Mouse (Mus musculus): ENCODE measurements around the gene Rsad2. TPM values are rescaled to one million over a fixed set of nuclear protein-coding genes. Genes with fewer than 3 reads are reported as not detected.
"Not testable (repeated sequence)": the region's sequence is repeated elsewhere in the genome, so short reads cannot be mapped to it uniquely, and the experiment has no call there.

The Rsad2 gene
- polyA plus RNA-seq, 1 experiment from 2014 or later: 0.60 TPM

- H3K9me3 ChIP-seq: no peaks in the 10 kb centered on the region
- H3K27me3 ChIP-seq (ENCODE audit: insufficient read depth, poor library complexity, severe bottlenecking): no peaks in the 10 kb centered on the region
- H3K4me1 ChIP-seq: no peaks in the 10 kb centered on the region
- H3K36me3 ChIP-seq: no peaks in the 10 kb centered on the region
- DNase-seq (ENCODE audit: low spot score): no peak
- 82% methylated on average over 4 of the region's 4 CpGs for WGBS
- no peak overlapping the region for H3K4me3 ChIP-seq
- H3K27ac ChIP-seq: no peak overlapping the region
These were observed 19.9 kb downstream of the Rsad2 start for GRCm38 (mm10) chr12:26436334-26436733.

GRCm38 (mm10) chr12:26428771-26429170 lies 27.5 kb downstream of the Rsad2 start:
- H3K4me1 ChIP-seq; H3K36me3 ChIP-seq; H3K4me3 ChIP-seq; H3K27ac ChIP-seq; H3K27me3 ChIP-seq (ENCODE audit: insufficient read depth, poor library complexity, severe bottlenecking); H3K9me3 ChIP-seq; DNase-seq (ENCODE audit: low spot score): not testable (repeated sequence)
- WGBS: 75% methylated on average over 2 of the region's 2 CpGs

DNA sequence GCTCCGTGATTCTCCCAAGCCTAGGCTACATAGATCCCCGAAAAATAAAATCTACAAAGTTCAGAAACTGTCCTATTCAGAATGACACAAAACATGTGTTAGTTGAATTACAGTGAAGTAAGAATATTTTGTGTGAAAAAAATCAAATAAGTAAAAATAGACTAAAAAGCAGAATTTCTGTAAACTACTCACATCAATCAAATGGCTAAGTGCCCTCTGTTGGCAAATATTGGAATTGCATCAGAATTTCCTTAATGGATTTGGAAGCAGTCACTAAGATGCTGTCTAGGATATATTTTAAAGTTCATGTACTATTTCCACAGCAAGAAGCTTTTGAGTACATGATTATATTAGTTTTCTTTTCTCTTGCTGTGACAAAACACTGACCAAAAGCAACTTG lies 31.4 kb downstream of the Rsad2 start:
- Histone ChIP-seq H3K4me3 (no peak overlapping the region), H3K27ac (no peak overlapping the region), H3K36me3 (no peaks in the 10 kb centered on the region), H3K9me3 (no peaks in the 10 kb centered on the region), H3K27me3 (ENCODE audit: insufficient read depth, poor library complexity, severe bottlenecking) (no peaks in the 10 kb centered on the region), H3K4me1 (no peaks in the 10 kb centered on the region)
- DNase-seq (ENCODE audit: low spot score): no peak
- 86% methylated on average over 2 of the region's 2 CpGs for WGBS

DNA sequence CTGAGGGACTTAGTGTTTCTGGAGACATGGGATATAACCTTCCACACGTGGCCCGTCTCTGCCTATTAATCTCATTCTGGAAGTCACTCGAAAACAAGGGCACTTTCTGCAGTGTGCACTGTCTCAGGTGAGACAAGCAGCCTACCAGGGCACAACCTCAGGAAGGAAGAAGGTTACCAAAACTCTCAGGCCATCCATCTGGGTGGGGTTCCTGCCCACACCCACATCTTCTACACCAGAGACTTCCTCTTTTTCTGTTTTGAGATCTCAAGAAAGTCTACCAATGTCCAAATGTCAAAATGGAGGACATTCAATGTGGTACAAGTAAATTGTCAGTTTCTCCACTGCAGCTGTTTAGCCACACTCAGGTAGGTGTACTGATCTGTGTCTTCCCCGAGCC lies 37.9 kb downstream of the Rsad2 start:
- no peak overlapping the region for H3K4me3 ChIP-seq
- H3K27me3 ChIP-seq (ENCODE audit: insufficient read depth, poor library complexity, severe bottlenecking): no peaks in the 10 kb centered on the region; the same call in 1 of the 2 replicates
- no peaks in the 10 kb centered on the region for H3K9me3 ChIP-seq
- no peak for DNase-seq (ENCODE audit: low spot score)
- peaks cover 13% of the 10 kb centered on the region for H3K4me1 ChIP-seq
- H3K27ac ChIP-seq: no peak overlapping the region
- no peaks in the 10 kb centered on the region for H3K36me3 ChIP-seq
- WGBS: 75% methylated on average over 4 of the region's 4 CpGs

- 66% methylated on average over 7 of the region's 7 CpGs for WGBS
- Histone ChIP-seq H3K36me3 (no peaks in the 10 kb centered on the region), H3K4me1 (peaks cover 28% of the 10 kb centered on the region), H3K9me3 (no peaks in the 10 kb centered on the region), H3K27ac (no peak overlapping the region), H3K4me3 (no peak overlapping the region), H3K27me3 (ENCODE audit: insufficient read depth, poor library complexity, severe bottlenecking) (no peaks in the 10 kb centered on the region; the same call in 1 of the 2 replicates)
- no peak for DNase-seq (ENCODE audit: low spot score)
These were observed 39.5 kb downstream of the Rsad2 start for GRCm38 (mm10) chr12:26416636-26417295.

DNA sequence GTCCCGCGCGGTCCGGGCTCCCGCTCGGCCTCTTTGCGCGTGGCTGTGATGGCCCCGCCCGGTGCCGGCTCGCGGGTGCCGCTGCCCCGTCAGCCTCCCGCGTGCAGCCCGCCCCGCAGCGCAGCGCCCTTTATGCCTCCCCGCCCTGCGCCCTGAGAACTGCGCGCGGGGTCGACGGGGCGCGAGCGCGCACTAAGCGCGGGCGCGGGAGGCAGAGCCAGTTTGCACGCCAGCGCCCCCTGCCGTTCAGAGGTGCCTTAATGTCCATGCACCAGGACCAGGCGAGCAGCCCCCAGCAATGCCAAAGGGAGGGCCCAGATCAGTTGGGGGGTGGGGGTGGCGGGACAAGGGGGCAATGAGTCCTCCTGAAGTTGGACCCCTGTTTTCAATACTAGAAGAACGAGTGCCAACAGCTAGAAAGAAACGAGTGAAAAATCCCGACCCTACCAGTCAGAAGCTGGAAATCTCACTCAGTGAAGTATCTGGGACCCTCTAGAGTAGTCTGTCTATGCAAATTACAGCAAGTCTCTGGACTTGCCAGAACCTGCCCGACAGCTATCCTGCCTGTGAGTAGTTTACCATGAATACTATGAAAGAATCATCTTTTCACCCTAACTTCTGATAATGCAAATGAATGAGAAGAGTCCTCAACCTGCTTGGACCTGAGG lies 41.0 kb downstream of the Rsad2 start, which contains the start of gene Rnf144a:
Gene Rnf144a, minus strand, starts transcription at position 151 of the 668 bp plus-strand sequence.
- H3K4me3 ChIP-seq: peak within 1 kb of the TSS; percentile 95
- H3K4me1 ChIP-seq: peaks cover 32% of the 10 kb centered on the region
- H3K27me3 ChIP-seq (ENCODE audit: insufficient read depth, poor library complexity, severe bottlenecking): peaks cover 1% of the 10 kb centered on the region; the same call in 1 of the 2 replicates
- H3K9me3 ChIP-seq: no peaks in the 10 kb centered on the region
- peak within 1 kb of the TSS; percentile 94 for H3K27ac ChIP-seq
- peak; percentile 87 for DNase-seq (ENCODE audit: low spot score)
- no peaks in the 10 kb centered on the region for H3K36me3 ChIP-seq
- 2% methylated on average over 45 of the region's 45 CpGs for WGBS

DNA sequence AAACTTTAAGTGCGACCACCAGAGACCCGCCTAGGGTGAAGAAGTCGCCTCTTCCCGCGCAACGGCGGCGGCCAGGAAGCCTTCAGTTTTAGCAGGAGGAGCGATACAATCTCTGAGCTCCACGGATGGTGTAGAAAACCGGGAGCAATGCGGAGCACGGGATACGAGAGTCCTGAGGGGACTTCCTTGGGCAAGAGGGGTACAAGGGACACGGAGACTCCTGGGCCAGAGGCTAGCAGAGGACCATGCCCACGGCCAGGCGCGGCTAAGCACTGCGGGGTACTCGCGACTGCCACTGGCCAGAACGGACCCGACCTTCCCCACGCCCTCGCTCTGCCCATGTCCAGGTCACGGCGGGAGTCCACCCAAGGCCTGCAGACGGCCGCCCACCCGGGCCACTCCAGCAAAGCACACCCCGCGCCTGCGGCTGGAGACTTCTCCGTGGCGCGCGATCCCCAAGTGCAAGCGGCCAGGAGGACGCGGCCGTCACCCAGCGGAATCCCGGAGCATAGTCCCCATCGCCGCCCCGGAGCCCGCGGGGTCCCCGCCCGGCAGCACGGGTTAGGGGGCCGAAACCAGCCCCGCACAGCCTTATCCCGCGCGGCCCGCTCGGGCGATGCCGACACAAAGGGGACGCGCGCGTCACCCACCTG lies 41.7 kb downstream of the Rsad2 start:
- H3K4me1 ChIP-seq: peaks cover 32% of the 10 kb centered on the region
- DNase-seq (ENCODE audit: low spot score): peak; percentile 80
- H3K27ac ChIP-seq: peak overlapping the region; percentile 94
- peaks cover 4% of the 10 kb centered on the region; the same call in 1 of the 2 replicates for H3K27me3 ChIP-seq (ENCODE audit: insufficient read depth, poor library complexity, severe bottlenecking)
- under 1% methylated on average over 64 of the region's 64 CpGs for WGBS
- peak overlapping the region; percentile 95 for H3K4me3 ChIP-seq
- H3K36me3 ChIP-seq: no peaks in the 10 kb centered on the region
- no peaks in the 10 kb centered on the region for H3K9me3 ChIP-seq

GRCm38 (mm10) chr12:26413961-26414411 lies 42.3 kb downstream of the Rsad2 start:
- peaks cover 32% of the 10 kb centered on the region for H3K4me1 ChIP-seq
- 12% methylated on average over 8 of the region's 8 CpGs for WGBS
- peak overlapping the region; percentile 95 for H3K4me3 ChIP-seq
- H3K36me3 ChIP-seq: no peaks in the 10 kb centered on the region
- no peak for DNase-seq (ENCODE audit: low spot score)
- H3K27ac ChIP-seq: peak overlapping the region; percentile 94
- H3K27me3 ChIP-seq (ENCODE audit: insufficient read depth, poor library complexity, severe bottlenecking): peaks cover 4% of the 10 kb centered on the region; the same call in 1 of the 2 replicates
- no peaks in the 10 kb centered on the region for H3K9me3 ChIP-seq

- no peak for DNase-seq (ENCODE audit: low spot score)
- Histone ChIP-seq H3K36me3 (no peaks in the 10 kb centered on the region), H3K27me3 (ENCODE audit: insufficient read depth, poor library complexity, severe bottlenecking) (peaks cover 4% of the 10 kb centered on the region; the same call in 1 of the 2 replicates), H3K9me3 (no peaks in the 10 kb centered on the region), H3K27ac (peak overlapping the region; percentile 6; the same call in 1 of the 2 replicates), H3K4me1 (peaks cover 43% of the 10 kb centered on the region), H3K4me3 (no peak overlapping the region)
- WGBS: 74% methylated on average over 6 of the region's 6 CpGs
These were observed 43.5 kb downstream of the Rsad2 start for GRCm38 (mm10) chr12:26412802-26413201.

GRCm38 (mm10) chr12:26411841-26412450 lies 44.3 kb downstream of the Rsad2 start:
- Histone ChIP-seq H3K27me3 (ENCODE audit: insufficient read depth, poor library complexity, severe bottlenecking) (peaks cover 4% of the 10 kb centered on the region; the same call in 1 of the 2 replicates), H3K4me1 (peaks cover 47% of the 10 kb centered on the region), H3K9me3 (no peaks in the 10 kb centered on the region), H3K4me3 (no peak overlapping the region), H3K36me3 (no peaks in the 10 kb centered on the region), H3K27ac (no peak overlapping the region)
- DNase-seq (ENCODE audit: low spot score): no peak
- WGBS: 57% methylated on average over 10 of the region's 10 CpGs

DNA sequence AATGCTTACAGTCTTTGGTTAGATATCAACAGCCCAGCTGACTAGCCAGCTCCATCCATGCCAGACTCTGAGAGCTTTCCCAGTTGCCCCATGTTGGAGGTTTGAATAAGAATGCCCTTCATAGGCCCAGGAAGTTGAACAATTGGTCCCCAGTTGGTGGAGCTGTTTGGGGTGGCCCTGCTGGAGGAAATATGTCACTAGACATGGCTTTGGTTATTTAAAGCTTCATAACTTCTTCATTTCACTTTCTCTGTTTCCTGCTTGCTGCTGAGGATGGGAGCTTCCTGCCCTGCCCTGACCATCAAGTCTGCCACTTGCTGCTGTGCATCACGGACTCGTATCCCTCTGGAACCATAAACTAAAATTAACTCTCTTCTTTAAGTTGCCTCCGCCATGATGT lies 45.8 kb downstream of the Rsad2 start:
- peaks cover 55% of the 10 kb centered on the region for H3K4me1 ChIP-seq

DNA sequence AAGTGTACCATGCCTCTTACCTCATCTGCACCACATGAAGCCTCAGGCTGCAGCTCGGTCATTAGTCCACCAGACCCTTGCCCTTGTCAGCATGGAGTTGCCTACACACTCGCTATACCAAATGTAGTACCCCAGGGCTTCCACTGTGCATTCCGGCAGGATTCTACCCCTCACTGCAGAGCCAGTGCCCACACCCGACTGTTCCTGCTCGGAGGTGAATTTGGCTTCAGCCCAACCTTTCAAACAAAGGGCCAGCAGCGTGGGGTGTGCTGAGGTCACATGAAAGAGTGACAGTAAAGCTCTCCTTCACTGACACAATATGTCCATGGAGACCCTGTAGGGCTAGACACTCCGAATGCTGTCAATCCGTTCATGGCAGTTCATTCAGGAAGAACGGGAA lies 47.5 kb downstream of the Rsad2 start:
- H3K4me1 ChIP-seq: peaks cover 59% of the 10 kb centered on the region
- H3K27ac ChIP-seq: no peak overlapping the region
- no peak for DNase-seq (ENCODE audit: low spot score)
- H3K4me3 ChIP-seq: no peak overlapping the region
- H3K9me3 ChIP-seq: no peaks in the 10 kb centered on the region
- 74% methylated on average over 9 of the region's 9 CpGs for WGBS
- no peaks in the 10 kb centered on the region for H3K36me3 ChIP-seq
- 0 out of 2 replicates have a peak, but pooled peaks cover 4% of the 10 kb centered on the region for H3K27me3 ChIP-seq (ENCODE audit: insufficient read depth, poor library complexity, severe bottlenecking)

More for the DNA sequence above, 45.8 kb downstream of the Rsad2 start:
- WGBS: 90% methylated on average over 3 of the region's 3 CpGs
- no peak for DNase-seq (ENCODE audit: low spot score)
- Histone ChIP-seq H3K36me3 (no peaks in the 10 kb centered on the region), H3K27me3 (ENCODE audit: insufficient read depth, poor library complexity, severe bottlenecking) (0 out of 2 replicates have a peak, but pooled peaks cover 4% of the 10 kb centered on the region), H3K4me3 (no peak overlapping the region), H3K9me3 (no peaks in the 10 kb centered on the region), H3K27ac (no peak overlapping the region)

Measured in heart, embryonic 10.5 days (tissue).